Mouse (Mus musculus): ENCODE data around the gene Armc10. TPM values are rescaled to one million over a fixed set of nuclear protein-coding genes. Genes with fewer than 3 reads are reported as not detected.
"Not testable (repeated sequence)": the region's sequence is repeated elsewhere in the genome, so short reads cannot be mapped to it uniquely, and the experiment has no call there.

The Armc10 gene
- total RNA-seq, 2 experiments from 2014 or later = 27.5 to 30.3 TPM

DNA sequence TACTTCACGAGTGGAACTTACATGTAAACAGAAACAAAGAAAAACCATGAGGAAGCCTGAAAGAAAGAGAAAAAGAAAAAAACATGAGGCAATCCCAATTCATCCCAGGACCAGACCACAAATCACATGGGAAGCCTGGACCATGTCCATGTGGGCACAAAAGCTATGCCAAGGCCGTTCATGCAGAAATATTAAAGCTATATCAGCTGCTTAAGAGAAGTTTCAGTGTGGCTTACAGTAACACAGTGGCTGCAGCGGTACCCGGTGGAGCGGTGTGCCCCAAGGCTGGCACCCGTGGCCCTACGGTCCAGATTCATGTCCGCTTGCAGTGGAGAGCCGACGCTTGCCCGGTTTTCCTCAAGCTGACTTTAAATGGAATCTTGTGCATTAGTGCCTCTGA lies 17.5 kb downstream of the Armc10 start:
- no peak for ATAC-seq (ENCODE audit: poor library complexity, severe bottlenecking)

- no peak for ATAC-seq (ENCODE audit: poor library complexity, severe bottlenecking)
These were observed 21.9 kb downstream of the Armc10 start for GRCm38 (mm10) chr5:21667191-21668137.

DNA sequence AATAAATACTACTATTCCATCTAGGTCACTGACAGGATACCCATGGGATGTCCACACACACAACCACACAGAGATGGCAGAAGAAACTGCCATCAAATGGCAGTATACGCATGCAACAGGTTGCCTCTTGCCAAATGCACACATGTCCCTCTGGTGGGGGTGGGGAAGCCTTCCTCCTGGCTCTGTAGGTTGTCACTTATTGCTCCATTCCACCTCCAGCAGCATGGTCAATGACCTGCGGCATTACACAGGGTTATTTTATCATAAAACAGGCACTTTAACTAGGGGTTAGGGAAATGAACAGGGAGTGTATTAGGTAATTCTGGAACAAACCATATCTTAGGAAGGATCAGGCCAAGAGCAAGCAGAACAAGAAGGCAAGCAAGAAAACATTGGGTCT lies 23.7 kb downstream of the Armc10 start:
- ATAC-seq (ENCODE audit: poor library complexity, severe bottlenecking) = no peak

- peak; percentile 77 for ATAC-seq (ENCODE audit: poor library complexity, severe bottlenecking)
These were observed 27.4 kb downstream of the Armc10 start for GRCm38 (mm10) chr5:21672812-21673635.

DNA sequence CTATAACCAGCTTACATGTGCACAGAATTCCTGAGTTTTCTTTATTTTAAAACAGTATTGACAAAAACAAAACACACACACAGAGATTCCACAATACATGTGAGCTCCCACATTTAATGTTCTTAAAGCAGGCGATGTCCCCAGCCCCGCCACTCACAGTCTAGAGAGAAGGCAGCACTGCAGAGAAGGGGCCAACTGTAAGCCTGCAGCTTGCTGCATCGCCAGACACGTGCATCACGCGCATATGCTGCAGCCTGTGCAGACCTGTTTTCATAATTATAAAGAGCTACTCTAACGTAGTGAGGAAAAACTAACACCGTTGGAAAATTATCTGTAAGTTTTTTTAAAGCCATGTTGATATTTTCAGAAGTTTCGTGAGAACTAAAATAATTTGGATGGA lies 28.1 kb downstream of the Armc10 start:
- no peak for ATAC-seq (ENCODE audit: poor library complexity, severe bottlenecking)

GRCm38 (mm10) chr5:21675019-21675418 lies 29.4 kb downstream of the Armc10 start:
- ATAC-seq (ENCODE audit: poor library complexity, severe bottlenecking) = no peak

GRCm38 (mm10) chr5:21675494-21675893 lies 29.9 kb downstream of the Armc10 start:
- no peak for ATAC-seq (ENCODE audit: poor library complexity, severe bottlenecking)

DNA sequence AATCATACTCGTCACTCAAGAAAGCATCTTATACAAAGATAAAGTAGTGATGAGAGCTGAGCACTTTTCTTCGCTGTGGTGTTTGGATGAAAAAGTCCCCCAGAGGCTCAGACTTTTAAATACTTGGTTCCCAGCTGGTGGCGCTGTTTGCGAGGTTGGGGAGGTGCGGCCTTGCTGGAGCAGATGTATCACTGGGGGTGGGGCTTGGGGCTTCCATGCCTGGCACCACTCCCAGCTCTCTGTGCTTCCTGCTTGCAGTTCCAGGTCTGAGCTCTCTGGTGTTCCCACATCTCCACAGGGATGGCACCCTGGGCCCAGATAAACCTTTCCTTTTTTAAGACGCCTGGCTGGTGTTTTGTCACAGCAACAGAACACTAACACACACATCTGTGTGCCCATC lies 32.3 kb downstream of the Armc10 start:
- ATAC-seq (ENCODE audit: poor library complexity, severe bottlenecking) = no peak

DNA sequence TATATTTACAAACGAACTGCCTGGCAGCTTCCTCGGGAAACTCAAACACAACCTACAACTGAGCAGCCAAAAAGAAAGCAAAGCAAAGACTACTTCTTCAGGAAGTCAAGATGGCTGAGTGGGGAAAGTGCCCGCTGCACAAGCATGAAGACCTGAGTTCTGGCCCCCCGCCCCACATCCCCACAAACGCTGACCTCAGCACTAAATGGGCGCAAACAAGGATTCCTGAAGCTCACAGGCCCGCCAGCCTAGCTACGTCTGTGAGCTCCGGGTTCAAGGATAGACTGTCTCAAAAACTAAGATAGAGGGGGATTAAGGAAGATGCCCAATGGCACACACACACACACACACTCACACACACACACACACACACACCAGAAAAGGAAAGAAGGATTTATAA lies 32.8 kb downstream of the Armc10 start:
- no peak for ATAC-seq (ENCODE audit: poor library complexity, severe bottlenecking)

- ATAC-seq (ENCODE audit: poor library complexity, severe bottlenecking) = no peak
These were observed 34.4 kb downstream of the Armc10 start for GRCm38 (mm10) chr5:21680029-21680428.

GRCm38 (mm10) chr5:21680940-21681339 lies 35.3 kb downstream of the Armc10 start:
- no peak for ATAC-seq (ENCODE audit: poor library complexity, severe bottlenecking)

DNA sequence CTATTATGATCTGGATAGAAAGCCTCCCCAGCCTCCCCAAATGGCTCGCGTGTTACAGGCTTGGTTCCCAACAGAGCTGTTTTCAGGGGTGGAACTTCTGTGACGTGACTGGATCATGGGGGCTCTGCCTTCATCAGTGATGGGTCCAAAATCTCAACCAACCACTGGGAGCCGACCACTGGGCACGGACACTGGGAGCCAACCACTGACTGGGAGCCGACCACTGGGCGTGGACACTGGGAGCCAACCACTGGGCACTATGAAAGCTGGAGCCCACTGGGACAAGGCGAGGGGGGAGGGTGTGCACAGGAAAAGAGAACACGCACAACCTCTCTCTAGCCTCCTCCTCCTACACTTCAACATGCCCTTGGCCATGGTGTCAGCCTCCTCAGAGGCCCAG lies 38.2 kb downstream of the Armc10 start:
- no peak for ATAC-seq (ENCODE audit: poor library complexity, severe bottlenecking)

DNA sequence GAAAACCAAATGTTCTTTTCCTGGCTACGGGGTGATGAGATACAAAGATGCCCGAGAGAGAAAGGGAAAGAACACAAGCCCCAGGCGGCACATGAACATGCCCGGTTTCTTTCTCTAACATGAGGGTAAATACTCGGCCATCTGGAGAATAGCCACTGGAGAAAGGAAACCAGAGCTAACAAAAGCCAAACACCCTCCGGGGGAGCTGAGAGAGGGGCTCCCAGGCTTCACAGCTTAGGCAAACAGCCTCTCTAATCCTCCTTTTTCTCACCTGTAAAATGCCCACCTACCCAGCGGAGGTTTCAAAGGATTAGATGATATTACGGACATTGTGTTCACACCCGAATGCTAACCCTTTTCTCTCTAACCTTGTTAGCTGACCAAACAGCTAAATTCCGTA lies 39.4 kb downstream of the Armc10 start:
- no peak for ATAC-seq (ENCODE audit: poor library complexity, severe bottlenecking)

GRCm38 (mm10) chr5:21687042-21687441 lies 41.4 kb downstream of the Armc10 start:
- no peak for ATAC-seq (ENCODE audit: poor library complexity, severe bottlenecking)

DNA sequence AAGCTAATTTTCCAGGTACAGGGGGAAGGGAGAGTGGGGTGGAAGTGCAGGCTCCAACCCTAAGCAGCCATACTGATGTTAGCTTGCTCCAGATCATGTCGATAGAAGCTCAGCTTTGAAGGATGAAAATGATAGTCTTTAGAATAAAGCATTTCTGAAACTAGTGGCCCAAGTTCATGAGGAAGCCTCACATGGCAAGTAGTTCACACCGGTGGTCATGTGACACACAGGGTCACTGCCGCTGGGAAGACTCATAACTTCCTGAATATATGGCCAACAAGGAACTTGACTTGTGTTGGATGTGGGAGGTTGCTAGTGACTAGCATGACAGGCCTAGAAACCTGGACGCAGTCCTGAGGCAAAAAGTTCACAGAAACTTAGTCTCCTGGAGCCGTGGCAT lies 46.6 kb downstream of the Armc10 start:
- ATAC-seq (ENCODE audit: poor library complexity, severe bottlenecking) = no peak

DNA sequence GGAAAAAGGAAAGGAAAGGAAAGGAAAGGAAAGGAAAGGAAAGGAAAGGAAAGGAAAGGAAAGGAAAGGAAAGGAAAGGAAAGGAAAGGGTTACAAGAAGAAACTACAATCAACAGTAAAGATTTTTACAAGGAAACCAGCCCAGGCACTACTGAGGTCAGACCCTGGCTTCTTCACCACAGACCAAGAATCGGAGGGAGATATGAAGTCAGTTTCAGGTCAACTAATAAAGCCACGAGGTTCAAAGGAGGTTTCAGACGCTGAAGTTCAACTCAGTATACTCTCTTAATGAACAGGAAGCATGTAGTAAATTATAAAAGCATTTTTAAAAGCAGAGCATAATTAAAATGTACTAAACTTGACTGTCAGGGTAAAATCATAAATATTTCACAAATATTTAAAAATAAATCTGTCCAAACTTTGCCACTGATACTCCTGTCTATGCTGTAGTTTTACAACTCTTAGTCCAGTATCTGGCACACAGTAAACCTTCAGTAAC lies 47.8 kb downstream of the Armc10 start:
- ATAC-seq (ENCODE audit: poor library complexity, severe bottlenecking) = no peak

DNA sequence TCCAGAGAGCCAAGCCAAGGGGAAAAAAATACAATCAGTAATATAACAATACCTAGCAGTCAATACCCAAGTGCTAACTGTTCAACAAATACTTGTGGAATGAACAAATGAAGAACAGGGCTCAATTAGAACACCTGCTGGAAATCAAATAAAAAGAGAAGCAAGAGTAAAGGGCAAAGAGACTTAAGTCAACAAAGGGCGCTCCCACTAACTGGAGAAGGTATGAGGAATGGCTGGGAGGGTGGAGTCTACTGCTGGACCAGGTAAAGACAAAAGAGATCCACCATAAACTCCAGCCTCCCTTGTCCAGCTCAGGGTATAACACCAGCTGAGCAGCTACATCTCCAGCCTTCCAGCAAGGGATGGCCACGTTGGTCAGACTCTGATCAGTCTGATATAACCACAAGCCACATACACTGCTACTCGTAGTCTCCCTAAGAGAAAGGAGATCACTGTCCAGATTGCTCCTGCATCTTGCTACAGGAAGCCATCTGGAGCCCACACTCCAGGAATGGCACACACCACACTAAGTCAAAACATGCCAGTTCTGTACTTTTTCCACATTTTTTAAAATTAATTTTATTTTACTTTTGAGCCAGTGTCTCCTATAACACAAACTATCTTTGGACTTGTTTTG lies 49.4 kb downstream of the Armc10 start:
- ATAC-seq (ENCODE audit: poor library complexity, severe bottlenecking) = no peak

DNA sequence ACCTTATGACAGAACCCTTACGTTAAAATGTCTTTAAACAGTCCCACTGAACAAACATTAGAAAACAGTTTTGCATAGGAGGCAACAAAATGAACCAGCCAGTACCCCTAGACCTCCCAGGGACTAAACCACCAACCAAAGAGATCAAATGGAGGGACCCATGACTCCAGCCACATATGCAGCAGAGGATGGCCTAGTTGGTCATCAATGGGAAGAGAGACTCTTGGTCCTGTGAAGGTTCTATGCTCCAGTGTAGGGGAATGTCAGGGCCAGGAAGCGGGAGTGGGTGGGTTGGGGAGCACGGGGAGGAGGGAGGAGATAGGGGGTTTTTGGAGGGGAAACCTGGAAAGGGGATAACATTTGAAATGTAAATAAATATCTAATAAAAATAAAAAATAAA lies 53.9 kb downstream of the Armc10 start:
- not testable (repeated sequence) for ATAC-seq (ENCODE audit: poor library complexity, severe bottlenecking)

GRCm38 (mm10) chr5:21700272-21700821 lies 54.7 kb downstream of the Armc10 start:
- no peak for ATAC-seq (ENCODE audit: poor library complexity, severe bottlenecking)

- ATAC-seq (ENCODE audit: poor library complexity, severe bottlenecking) = peak; percentile 44
These were observed 55.3 kb downstream of the Armc10 start for GRCm38 (mm10) chr5:21700934-21701333.
